Mouse (Mus musculus) embryonic facial prominence, embryonic 11.5 days (tissue): ENCODE measurements at regions not wholly inside any gene's neighbourhood (a gene's known extent, or its start where the extent isn't known, plus 50 kb on each side); places are given as distances from the start of the nearest gene placed in this dataset.

Experiments used
- ATAC-seq: fragments of 200-750 bp; cut with Nextera tagmentation; replicated peaks from 2 replicates; pipeline ENCODE4 v1.8.0; 2017; ENCODE audit warnings: low read depth; ENCODE audit not compliant: insufficient number of reproducible peaks, low FRiP score, low TSS enrichment
- DNase-seq: peaks from one replicate; pipeline ENCODE4 v3.0.0-alpha.2; 2015; ENCODE audit warnings: low spot score
- H3K27ac ChIP-seq: fragments of 300-500 bp; sonication (generic); replicated peaks from 2 replicates; pipeline ENCODE4 v1.5.1; 2014; ENCODE audit warnings: mild to moderate bottlenecking, low read depth, low read length, control low read depth
- H3K27me3 ChIP-seq: fragments of 300-500 bp; sonication (generic); 2 replicates; pipeline ENCODE4 v1.6.1; 2014; ENCODE audit warnings: mild to moderate bottlenecking, low read length, moderate library complexity, mixed read lengths; ENCODE audit not compliant: control insufficient read depth, insufficient read depth
- H3K36me3 ChIP-seq: fragments of 300-500 bp; sonication (generic); replicated peaks from 2 replicates; pipeline ENCODE4 v1.6.1; 2014; ENCODE audit warnings: low read depth, mild to moderate bottlenecking, low read length, moderate library complexity, mixed read lengths; ENCODE audit not compliant: control insufficient read depth, insufficient read depth
- H3K4me1 ChIP-seq: fragments of 300-500 bp; sonication (generic); 2 replicates; pipeline ENCODE4 v1.6.1; 2014; ENCODE audit warnings: low read length, mixed read lengths; ENCODE audit not compliant: control insufficient read depth, insufficient read depth
- H3K4me2 ChIP-seq: fragments of 300-500 bp; sonication (generic); 2 replicates; pipeline ENCODE4 v1.6.1; 2014; ENCODE audit warnings: low read depth, mild to moderate bottlenecking, control low read depth, low read length, moderate library complexity
- H3K4me3 ChIP-seq: fragments of 300-500 bp; sonication (generic); 2 replicates; pipeline ENCODE4 v1.5.1; 2014; ENCODE audit warnings: low read depth, low read length, control low read depth
- H3K9ac ChIP-seq: fragments of 300-500 bp; sonication (generic); replicated peaks from 2 replicates; pipeline ENCODE4 v1.6.1; 2014; ENCODE audit warnings: mild to moderate bottlenecking, control low read depth, low read length
- H3K9me3 ChIP-seq: fragments of 300-500 bp; sonication (generic); replicated peaks from 2 replicates; pipeline ENCODE4 v1.6.1; 2016; ENCODE audit warnings: mild to moderate bottlenecking, low read length, inconsistent platforms, mixed read lengths; ENCODE audit not compliant: control insufficient read depth
- WGBS: fragments of 180-500 bp; shearing (Covaris S2); extraction: QIAGEN DNeasy Blood & Tissue Kit; methylation state at CpG from one replicate; pipeline ENCODE4 v1.1.7; 2014; 5-methylcytosine and 5-hydroxymethylcytosine counted together

GRCm38 (mm10) chr13:59892961-59893360 is 70.0 kb upstream of the Tut7 start:
- DNase-seq = no peak
- no peak for ATAC-seq
- H3K27me3 ChIP-seq = no peaks in the 10 kb centered on the region
- 58% methylated on average over 8 of the region's 8 CpGs for WGBS
- H3K4me1 ChIP-seq = peaks cover 4% of the 10 kb centered on the region; the same call in 1 of the 2 replicates
- no peak overlapping the region for H3K27ac ChIP-seq
- H3K9ac ChIP-seq = no peak overlapping the region
- no peaks in the 10 kb centered on the region for H3K36me3 ChIP-seq
- H3K4me3 ChIP-seq = no peak overlapping the region
- H3K4me2 ChIP-seq = no peak overlapping the region
- H3K9me3 ChIP-seq = no peaks in the 10 kb centered on the region

DNA sequence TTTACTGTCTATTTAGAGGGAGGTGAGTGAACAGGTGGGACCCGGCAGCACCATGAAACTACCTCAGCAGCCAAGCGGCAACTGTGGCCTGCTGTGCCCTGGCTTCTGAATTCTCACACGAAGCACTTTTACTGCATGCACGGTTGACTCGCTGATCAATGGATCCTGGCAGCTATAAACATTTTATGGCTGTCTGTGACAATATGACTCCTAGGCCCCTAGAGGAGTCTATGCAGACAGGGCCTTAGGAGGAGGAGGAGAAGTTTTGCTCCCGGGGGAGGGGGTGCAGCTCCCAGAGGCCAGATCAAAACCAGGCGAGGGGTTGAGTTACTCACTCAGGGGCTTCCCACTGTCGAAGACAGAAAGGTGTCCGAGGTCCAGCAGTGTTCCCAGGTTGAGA is 69.4 kb upstream of the Tut7 start:
- Histone ChIP-seq H3K9ac (no peak overlapping the region), H3K4me1 (peaks cover 4% of the 10 kb centered on the region; the same call in 1 of the 2 replicates), H3K36me3 (no peaks in the 10 kb centered on the region), H3K4me3 (no peak overlapping the region), H3K27me3 (no peaks in the 10 kb centered on the region), H3K9me3 (no peaks in the 10 kb centered on the region), H3K4me2 (no peak overlapping the region), H3K27ac (no peak overlapping the region)
- ATAC-seq (no peak), DNase-seq (no peak)
- 40% methylated on average over 9 of the region's 9 CpGs for WGBS

- ATAC-seq (no peak), DNase-seq (no peak)
- H3K36me3 ChIP-seq = no peaks in the 10 kb centered on the region
- WGBS = 62% methylated on average over 8 of the region's 8 CpGs
- no peak overlapping the region for H3K27ac ChIP-seq
- no peak overlapping the region for H3K4me2 ChIP-seq
- no peak overlapping the region for H3K9ac ChIP-seq
- H3K9me3 ChIP-seq = peaks cover under 1% of the 10 kb centered on the region; the same call in 1 of the 2 replicates
- H3K4me1 ChIP-seq = peaks cover 4% of the 10 kb centered on the region; the same call in 1 of the 2 replicates
- no peak overlapping the region for H3K4me3 ChIP-seq
- no peaks in the 10 kb centered on the region for H3K27me3 ChIP-seq
Measured at GRCm38 (mm10) chr13:59891737-59892136, 68.8 kb upstream of the Tut7 start.

- Histone ChIP-seq H3K4me3 (no peak overlapping the region), H3K9me3 (peaks cover 3% of the 10 kb centered on the region; the same call in 1 of the 2 replicates), H3K9ac (no peak overlapping the region), H3K27ac (no peak overlapping the region), H3K27me3 (no peaks in the 10 kb centered on the region), H3K36me3 (no peaks in the 10 kb centered on the region), H3K4me2 (no peak overlapping the region), H3K4me1 (peaks cover 4% of the 10 kb centered on the region; the same call in 1 of the 2 replicates)
- WGBS = 19% methylated on average over 10 of the region's 10 CpGs
- ATAC-seq (peak; percentile 71; the same call in 1 of the 2 replicates), DNase-seq (peak; percentile 90)
Measured at GRCm38 (mm10) chr13:59889468-59890117, 66.6 kb upstream of the Tut7 start.

DNA sequence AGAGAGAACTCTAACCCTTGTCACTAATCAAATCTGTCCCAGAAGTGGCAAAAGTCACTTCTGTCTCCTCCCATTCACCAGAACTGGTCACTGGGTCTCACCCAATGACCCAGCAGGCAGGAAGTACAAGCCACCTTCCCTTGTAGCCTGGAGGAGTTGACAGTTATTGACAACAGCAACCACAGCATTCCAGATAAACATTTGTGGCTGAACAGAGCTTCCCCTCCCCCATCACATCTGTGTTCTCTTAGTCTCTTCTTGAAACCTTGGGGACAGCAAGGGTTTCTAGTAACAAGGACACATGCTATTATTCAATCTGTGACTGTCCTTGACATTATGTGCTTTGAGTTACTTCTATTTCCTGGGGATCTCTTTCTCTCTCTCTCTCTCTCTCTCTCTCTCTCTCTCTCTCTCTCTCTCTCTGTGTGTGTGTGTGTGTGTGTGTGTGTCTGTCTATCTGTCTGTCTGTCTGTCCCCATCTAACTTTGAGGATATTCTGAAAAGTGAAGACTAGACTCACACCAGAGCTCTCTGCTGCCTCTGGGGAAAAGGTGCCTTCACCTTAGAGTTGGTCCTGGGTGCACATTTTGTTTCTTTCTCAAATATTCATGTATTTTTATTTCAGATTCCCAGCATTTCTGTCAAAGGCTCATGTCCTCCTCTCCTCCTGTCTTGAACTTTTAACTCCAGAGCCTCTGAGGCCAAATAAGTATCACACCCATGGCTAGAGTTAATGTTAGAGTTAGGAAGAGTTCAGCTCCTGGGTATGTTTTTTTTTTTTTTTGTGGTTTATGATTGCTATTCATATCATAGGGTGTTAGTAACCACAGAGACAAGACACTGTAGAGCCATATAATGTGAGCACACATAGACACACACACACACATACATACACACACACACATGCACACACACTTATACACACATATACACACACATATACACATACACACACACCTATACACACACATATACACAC is 65.4 kb upstream of the Tut7 start:
- no peak overlapping the region for H3K4me3 ChIP-seq
- peak; percentile 64 for DNase-seq
- ATAC-seq = no peak
- no peak overlapping the region for H3K27ac ChIP-seq
- H3K9ac ChIP-seq = no peak overlapping the region
- H3K9me3 ChIP-seq = peaks cover 3% of the 10 kb centered on the region; the same call in 1 of the 2 replicates
- no peaks in the 10 kb centered on the region for H3K36me3 ChIP-seq
- H3K4me2 ChIP-seq = no peak overlapping the region
- H3K4me1 ChIP-seq = peaks cover 4% of the 10 kb centered on the region; the same call in 1 of the 2 replicates
- H3K27me3 ChIP-seq = no peaks in the 10 kb centered on the region

- Histone ChIP-seq H3K4me1 (peaks cover 4% of the 10 kb centered on the region; the same call in 1 of the 2 replicates), H3K9ac (no peak overlapping the region), H3K4me2 (no peak overlapping the region), H3K27ac (no peak overlapping the region), H3K9me3 (peaks cover 3% of the 10 kb centered on the region; the same call in 1 of the 2 replicates), H3K36me3 (no peaks in the 10 kb centered on the region), H3K27me3 (no peaks in the 10 kb centered on the region), H3K4me3 (no peak overlapping the region)
- DNase-seq (no peak), ATAC-seq (no peak)
- WGBS = 61% methylated on average over 4 of the region's 4 CpGs
Measured at GRCm38 (mm10) chr13:59887306-59887705, 64.4 kb upstream of the Tut7 start.

- Histone ChIP-seq H3K4me3 (no peak overlapping the region), H3K9me3 (peaks cover 3% of the 10 kb centered on the region; the same call in 1 of the 2 replicates), H3K4me1 (peaks cover 4% of the 10 kb centered on the region; the same call in 1 of the 2 replicates), H3K27ac (no peak overlapping the region), H3K27me3 (no peaks in the 10 kb centered on the region), H3K36me3 (no peaks in the 10 kb centered on the region), H3K9ac (no peak overlapping the region), H3K4me2 (no peak overlapping the region)
- 50% methylated on average over 3 of the region's 3 CpGs for WGBS
- ATAC-seq (no peak), DNase-seq (no peak)
Measured at GRCm38 (mm10) chr13:59886572-59886971, 63.6 kb upstream of the Tut7 start.
